Mouse (Mus musculus) B cell, adult 67 days (primary cell): ENCODE measurements around the gene Tmem59. TPM values are rescaled to one million over a fixed set of nuclear protein-coding genes. Genes with fewer than 3 reads are reported as not detected.

Source experiments
- total RNA-seq, 2 experiments: library from RNA; stranded (reverse); gene quantifications; 4 replicates each; pipeline ENCODE4 v1.2.4; 2023

Tmem59 gene
- 100 to 1,000 TPM; 108 to 110 TPM for total RNA-seq

GRCm38 (mm10) chr4:107178182-107178829 lies at the start of gene Tmem59:
Tmem59 (plus strand) TSS chr4:107178399.

GRCm38 (mm10) chr4:107178830-107179490 lies 761 bp downstream of the Tmem59 start, which contains the start of gene Tceanc2:
Tceanc2 (minus strand) TSS chr4:107179116.

DNA sequence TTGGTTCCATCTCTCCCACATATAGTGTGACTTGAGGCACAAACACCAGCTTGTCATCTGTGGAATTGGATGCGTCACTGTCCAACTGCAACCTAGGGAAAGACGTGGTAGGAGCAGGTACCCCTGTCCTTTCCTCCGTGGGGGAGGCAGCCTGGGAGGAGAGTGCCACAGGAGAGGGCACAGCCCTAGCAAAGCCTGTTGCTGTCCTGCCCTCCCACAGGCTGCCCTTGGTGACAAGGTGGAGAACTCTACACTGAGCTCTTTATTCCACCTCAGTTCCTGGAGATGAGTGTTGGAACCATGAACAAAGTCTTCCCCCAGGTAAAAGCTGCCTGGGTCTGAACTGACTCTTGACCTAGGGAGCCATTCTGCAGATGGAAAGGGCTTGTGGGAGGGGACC lies 30.7 kb downstream of the Tmem59 start, which contains the start of gene Ldlrad1:
Gene Ldlrad1, plus strand, starts transcription at position 301 of the 400 bp plus-strand sequence.

Other genes starting within 250 kb of the Tmem59 start
- 10 to 100 TPM; 75.0 to 79.6 TPM for gene Mrpl37, start 111.5 kb upstream of the Tmem59 start, total RNA-seq
- 10 to 100 TPM in 1 of 2 experiments, 1 to 10 TPM in 1; 6.5 to 10.3 TPM for gene Cyb5rl, start 111.4 kb upstream of the Tmem59 start, total RNA-seq
- gene Cdcp2, start 81.5 kb upstream of the Tmem59 start, total RNA-seq = under 1 TPM; 0.36 to 0.64 TPM
- gene Tceanc2, start 717 bp downstream of the Tmem59 start, total RNA-seq = 10 to 100 TPM; 39.3 to 45.4 TPM
- under 1 TPM in 1 of 2 experiments, not detected in 1; 0.67 TPM for gene Ldlrad1, start 30.8 kb downstream of the Tmem59 start, total RNA-seq
- gene Lrrc42, start 75.1 kb downstream of the Tmem59 start, total RNA-seq = 10 to 100 TPM; 23.8 to 25.9 TPM
- gene Hspb11, start 75.2 kb downstream of the Tmem59 start, total RNA-seq = 10 to 100 TPM; 14.5 to 17.9 TPM
- not detected for gene Dio1, start 128.8 kb downstream of the Tmem59 start, total RNA-seq
- gene Yipf1, start 136.0 kb downstream of the Tmem59 start, total RNA-seq = 10 to 100 TPM; 47.4 to 50.3 TPM
- 1 to 10 TPM; 8.6 to 9.8 TPM for gene Ndc1, start 189.4 kb downstream of the Tmem59 start, total RNA-seq